29 mouse cellular contexts compared by ENCODE assay signal in the genomic region with DNA sequence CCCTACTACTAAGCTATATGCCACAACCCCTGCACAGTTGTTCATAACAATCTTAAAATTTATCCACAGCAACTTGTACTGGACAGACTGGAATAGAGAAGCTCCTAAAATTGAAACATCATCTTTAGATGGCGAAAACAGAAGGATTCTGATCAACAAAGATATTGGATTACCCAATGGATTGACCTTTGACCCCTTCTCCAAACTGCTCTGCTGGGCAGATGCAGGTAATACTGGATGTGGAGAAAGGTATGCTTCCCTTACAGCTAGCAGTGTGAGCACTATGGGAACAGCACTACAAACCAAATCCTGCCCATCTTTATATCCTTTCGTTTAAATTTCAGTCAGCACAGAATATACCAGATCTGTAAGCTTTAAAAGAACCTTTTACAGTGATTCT. TPM values are rescaled to one million over a fixed set of nuclear protein-coding genes. Genes with fewer than 3 reads are reported as not detected.
"Had no signal": no experiment of that assay in that cellular context is flagged by ENCODE, and none has a peak within 500 bp of the region (broad histone marks: within the 10 kb centered on the region; RNA-seq: fewer than 3 reads in every experiment).

No protein-coding gene starts in this region.

- H3K9me3 ChIP-seq: heart, embryonic 10.5 days; heart, embryonic 12.5 days; heart, embryonic 13.5 days; heart, embryonic 15.5 days; hindbrain, embryonic 10.5 days; hindbrain, embryonic 12.5 days; hindbrain, embryonic 13.5 days; hindbrain, embryonic 15.5 days; intestine, embryonic 15.5 days; kidney, embryonic 15.5 days had no signal

- H3K27me3 ChIP-seq: heart, embryonic 12.5 days; heart, embryonic 13.5 days; heart, embryonic 15.5 days; hindbrain, embryonic 12.5 days; hindbrain, embryonic 13.5 days; hindbrain, embryonic 15.5 days; intestine, embryonic 15.5 days; kidney, embryonic 15.5 days had no signal

- ATAC-seq: hindbrain, embryonic 16.5 days; hindbrain, postnatal 0 days; inflammation-experienced regulatory T-cells, adult 6 months; intestine, embryonic 15.5 days; intestine, embryonic 16.5 days; intestine, postnatal 0 days had no signal

- DNase-seq: heart, postnatal 4 days; kidney, adult 18-20 months; kidney, adult 9 months; kidney, postnatal 10 days; kidney, postnatal 14 days; kidney, postnatal 25 days; kidney, postnatal 4 days; layer of hippocampus, adult 9-11 months; layer of hippocampus, postnatal 36 days had no signal

- H3K4me3 ChIP-seq: heart, embryonic 10.5 days; heart, embryonic 12.5 days; heart, embryonic 13.5 days; heart, embryonic 15.5 days; hindbrain, embryonic 10.5 days; hindbrain, embryonic 12.5 days; hindbrain, embryonic 13.5 days; hindbrain, embryonic 15.5 days; intestine, embryonic 15.5 days; kidney, embryonic 15.5 days; layer of hippocampus, adult 2 months had no signal

- H3K9ac ChIP-seq: heart, embryonic 12.5 days; heart, embryonic 13.5 days; heart, embryonic 15.5 days; hindbrain, embryonic 12.5 days; hindbrain, embryonic 13.5 days; hindbrain, embryonic 14.5 days; hindbrain, embryonic 15.5 days; intestine, embryonic 15.5 days; kidney, embryonic 15.5 days had no signal

- H3K27ac ChIP-seq: heart, embryonic 10.5 days; heart, embryonic 13.5 days; heart, embryonic 15.5 days; hindbrain, embryonic 10.5 days; hindbrain, embryonic 12.5 days; hindbrain, embryonic 13.5 days; hindbrain, embryonic 14.5 days; hindbrain, embryonic 15.5 days; hindbrain, postnatal 0 days; intestine, embryonic 15.5 days; kidney, embryonic 15.5 days; kidney, postnatal 0 days; layer of hippocampus, adult 2 months had no signal

- H3K4me2 ChIP-seq: heart, embryonic 11.5 days; heart, embryonic 12.5 days; heart, embryonic 13.5 days; heart, embryonic 15.5 days; hindbrain, embryonic 12.5 days; hindbrain, embryonic 13.5 days; hindbrain, embryonic 14.5 days; hindbrain, embryonic 15.5 days; intestine, embryonic 15.5 days; kidney, embryonic 15.5 days had no signal

- H3K4me1 ChIP-seq: hindbrain, embryonic 13.5 days; hindbrain, embryonic 15.5 days; intestine, embryonic 15.5 days; kidney, embryonic 15.5 days had no signal

RNA-seq across cellular contexts. Expression of gene Nid2, which starts 56.8 kb away (rescaled TPM):
- total RNA-seq: hematopoietic stem cell, adult 5-6 weeks had no signal
